Mouse (Mus musculus): ENCODE results near the gene Slc7a1. TPM values are rescaled to one million over a fixed set of nuclear protein-coding genes. Genes with fewer than 3 reads are reported as not detected.

Gene Slc7a1
- total and polyA plus RNA-seq, 3 experiments = 64.1 to 133 (median 80.9) TPM

- TF ChIP-seq RCOR1 (IDR thresholded peaks at IDR 0.05; ENCODE audit: low read depth, low read length) (peak; percentile 71), MAZ (IDR thresholded peaks at IDR 0.05; ENCODE audit: low read depth, low read length) (peak; percentile 91), NRF1 (IDR thresholded peaks at IDR 0.05; ENCODE audit: insufficient read depth, low read depth, low read length, poor library complexity, severe bottlenecking) (no peak), ETS1 (IDR thresholded peaks at IDR 0.05; ENCODE audit: low read depth, low read length) (peak; percentile 100), E2F4 (IDR thresholded peaks at IDR 0.05; ENCODE audit: borderline replicate concordance, low read depth, low read length) (no peak)
Observed at GRCm38 (mm10) chr5:148389007-148389970, 10.4 kb downstream of the Slc7a1 start (continued).

- Histone ChIP-seq H3K36me3 (ENCODE audit: control insufficient read depth in 1 of 2, insufficient read depth in 2 of 2, low read length in 2 of 2) (peaks cover 28 to 74% of the 10 kb centered on the region in 2 experiments), H3K79me2 (ENCODE audit: control insufficient read depth, insufficient read depth, low read length, poor library complexity) (peaks cover 79% of the 10 kb centered on the region), H3K27me3 (ENCODE audit: control insufficient read depth in 1 of 2, insufficient read depth in 2 of 2, low read length in 2 of 2) (no peaks in the 10 kb centered on the region), H3K9me3 (replicated peaks; ENCODE audit: insufficient read depth, low read length) (no peaks in the 10 kb centered on the region), H3K4me3 (ENCODE audit: control insufficient read depth in 1 of 2, insufficient read depth in 1 of 2, low read depth in 2 of 2, low read length in 2 of 2) (peak overlapping the region; percentile 7 to 21; a peak in 3 of 4 replicates), H3K9ac (ENCODE audit: control insufficient read depth, low read depth, low read length, poor library complexity, severe bottlenecking) (peak overlapping the region; percentile 13), H3K4me1 (ENCODE audit: control insufficient read depth in 1 of 2, insufficient read depth in 2 of 2, low read length in 2 of 2) (peaks cover 26 to 64% of the 10 kb centered on the region in 2 experiments), H3K27ac (ENCODE audit: control insufficient read depth, low read depth, low read length) (peak overlapping the region; percentile 78)
- peak; percentile 93 for DNase-seq (ENCODE audit: low read depth, low spot score)
- TF ChIP-seq ZKSCAN1 (IDR thresholded peaks at IDR 0.05; ENCODE audit: low read depth, low read length) (no peak), MEF2A (IDR thresholded peaks at IDR 0.05; ENCODE audit: extremely low read depth, insufficient replicate concordance, low read depth, low read length, poor library complexity, severe bottlenecking) (no peak), MAX (IDR thresholded peaks at IDR 0.05; ENCODE audit: low read length) (peak; percentile 54), MXI1 (IDR thresholded peaks at IDR 0.05; ENCODE audit: low read depth, low read length) (peak; percentile 88), NRF1 (IDR thresholded peaks at IDR 0.05; ENCODE audit: insufficient read depth, low read depth, low read length, poor library complexity, severe bottlenecking) (no peak), MAFK (IDR thresholded peaks at IDR 0.05; ENCODE audit: borderline replicate concordance, low read depth, low read length) (no peak; the same call in 1 of the 2 replicates), JUND (IDR thresholded peaks at IDR 0.05; ENCODE audit: low read depth, low read length) (no peak), NELFE (IDR thresholded peaks at IDR 0.05; ENCODE audit: low read depth, low read length) (no peak; the same call in 1 of the 2 replicates), TBP (IDR thresholded peaks at IDR 0.05; ENCODE audit: low read depth, low read length) (0 out of 2 replicates have a peak, but pooled peaks have one; percentile 51), SIN3A (IDR thresholded peaks at IDR 0.05; ENCODE audit: low read length) (peak; percentile 85), ZC3H11A (IDR thresholded peaks at IDR 0.05; ENCODE audit: low read depth, low read length) (no peak), ELF1 (IDR thresholded peaks at IDR 0.05; ENCODE audit: low read depth, low read length) (no peak), HCFC1 (IDR thresholded peaks at IDR 0.05; ENCODE audit: low read depth, low read length) (peak; percentile 23; the same call in 1 of the 2 replicates), RAD21 (IDR thresholded peaks at IDR 0.05; ENCODE audit: low read depth, low read length) (no peak), UBTF (IDR thresholded peaks at IDR 0.05; ENCODE audit: borderline replicate concordance, insufficient read depth, low read depth, low read length) (no peak), POLR2AphosphoS5 (IDR thresholded peaks at IDR 0.05; ENCODE audit: borderline replicate concordance, low read depth, low read length) (no peak), CTCF (IDR thresholded peaks at IDR 0.05 in 2 of 3, conservative IDR thresholded peaks at IDR 0.05 in 1 of 3; ENCODE audit: control insufficient read depth in 1 of 3, insufficient read depth in 1 of 3, low read depth in 2 of 3, low read length in 3 of 3, poor library complexity in 1 of 3, severe bottlenecking in 1 of 3) (no peak), KAT2A (conservative IDR thresholded peaks at IDR 0.05; ENCODE audit: low read depth, low read length) (no peak), POLR2A (IDR thresholded peaks at IDR 0.05; ENCODE audit: control insufficient read depth in 1 of 2, insufficient read depth in 1 of 2, low read depth in 1 of 2, low read length in 2 of 2, poor library complexity in 1 of 2) (no peak; a peak in 1 of 4 replicates), ZNF384 (IDR thresholded peaks at IDR 0.05; ENCODE audit: low read depth, low read length) (no peak), GATA1 (IDR thresholded peaks at IDR 0.05; ENCODE audit: low read depth, low read length) (peak; percentile 57), USF1 (IDR thresholded peaks at IDR 0.05; ENCODE audit: low read depth, low read length) (no peak), CHD1 (IDR thresholded peaks at IDR 0.05; ENCODE audit: low read depth, low read length) (0 out of 2 replicates have a peak, but pooled peaks have one; percentile 2), RCOR1 (IDR thresholded peaks at IDR 0.05; ENCODE audit: low read depth, low read length) (peak; percentile 77), MYB (IDR thresholded peaks at IDR 0.05; ENCODE audit: low read depth, low read length) (no peak), E2F4 (IDR thresholded peaks at IDR 0.05; ENCODE audit: borderline replicate concordance, low read depth, low read length) (no peak), CHD2 (IDR thresholded peaks at IDR 0.05; ENCODE audit: low read length) (no peak), ETS1 (IDR thresholded peaks at IDR 0.05; ENCODE audit: low read depth, low read length) (peak; percentile 93), TAL1 (IDR thresholded peaks at IDR 0.05; ENCODE audit: low read length) (peak; percentile 29)
Observed at GRCm38 (mm10) chr5:148388251-148389006, 11.3 kb downstream of the Slc7a1 start.

All from MEL (cell line).